In the genomic region with DNA sequence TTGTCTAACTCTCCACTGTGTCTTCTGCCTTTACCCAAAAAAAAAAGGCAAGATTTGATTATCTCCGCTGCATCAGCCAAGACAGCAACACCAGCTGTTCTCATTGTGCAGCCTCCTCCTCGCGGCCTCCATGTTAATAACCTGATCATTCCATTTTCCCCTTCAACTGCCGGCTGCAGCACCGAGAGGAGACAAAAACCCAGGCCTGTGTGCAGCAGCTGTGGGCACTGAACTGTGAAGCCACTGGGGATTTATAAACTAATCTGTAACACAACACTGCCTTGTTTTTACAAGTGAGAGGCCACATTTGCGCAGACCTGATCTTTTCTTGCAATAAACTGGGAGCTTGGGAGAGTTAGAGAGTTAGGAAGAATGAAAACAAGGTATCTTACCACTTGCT, we compare ENCODE assay signal across 9 mouse cellular contexts.
DNase-seq lines count a peak whose midpoint lies in the region; ATAC-seq lines count a peak whose summit lies in the region.
"Had no signal": no experiment of that assay in that cellular context is flagged by ENCODE, and none has a peak within 500 bp of the region (broad histone marks: within the 10 kb centered on the region; RNA-seq: fewer than 3 reads in every experiment).

No protein-coding gene starts in this region.

- no peak overlapping the region for H3K4me3 ChIP-seq in hindbrain, embryonic 11.5 days (ENCODE audit: low read depth, low read length)
- no peak overlapping the region for H3K4me3 ChIP-seq in liver, embryonic 11.5 days (ENCODE audit: low read depth, low read length)
- H3K4me3 ChIP-seq: megakaryocyte, embryonic 14.5 days had no signal

- H3K36me3 ChIP-seq in hindbrain, embryonic 11.5 days (ENCODE audit: control insufficient read depth, insufficient read depth, low read length), result no peaks in the 10 kb centered on the region
- H3K36me3 ChIP-seq in splenic B cell, adult 2 months (ENCODE audit: control insufficient read depth, insufficient read depth, low read length, poor library complexity, severe bottlenecking), result no peaks in the 10 kb centered on the region
- no peaks in the 10 kb centered on the region for H3K36me3 ChIP-seq in liver, embryonic 11.5 days (ENCODE audit: control insufficient read depth, insufficient read depth, low read length)

- intact Hi-C loops in left cerebral cortex, postnatal 4 days (cut with DNase I), result no loop called here
- intact Hi-C loops in left cerebral cortex, postnatal 10 days (cut with DNase I), result no loop called here

- H3K9ac ChIP-seq in hindbrain, embryonic 11.5 days (ENCODE audit: low read depth, low read length), result no peak overlapping the region
- no peak overlapping the region for H3K9ac ChIP-seq in liver, embryonic 11.5 days (ENCODE audit: low read depth, low read length)

- peaks cover 8% of the 10 kb centered on the region for H3K4me1 ChIP-seq in hindbrain, embryonic 11.5 days (replicated peaks; ENCODE audit: control insufficient read depth, insufficient read depth, low read length)
- no peaks in the 10 kb centered on the region for H3K4me1 ChIP-seq in liver, embryonic 11.5 days (replicated peaks; ENCODE audit: control insufficient read depth, insufficient read depth, low read length)
- H3K4me1 ChIP-seq: megakaryocyte, embryonic 14.5 days had no signal

- H3K27ac ChIP-seq in hindbrain, embryonic 11.5 days (ENCODE audit: low read depth, low read length), result peak overlapping the region; percentile 71
- H3K27ac ChIP-seq in liver, embryonic 11.5 days (ENCODE audit: low read depth, low read length), result no peak overlapping the region

- 14% methylated on average over 6 of the region's 6 CpGs for WGBS in hindbrain, embryonic 11.5 days
- WGBS in liver, embryonic 11.5 days, result 78% methylated on average over 6 of the region's 6 CpGs

- no peaks in the 10 kb centered on the region for H3K9me3 ChIP-seq in hindbrain, embryonic 11.5 days (ENCODE audit: control insufficient read depth, low read length)
- no peaks in the 10 kb centered on the region for H3K9me3 ChIP-seq in liver, embryonic 11.5 days (ENCODE audit: control insufficient read depth, low read length)

- ATAC-seq in hindbrain, embryonic 11.5 days (ENCODE audit: low FRiP score), result peak; percentile 88
- no peak for ATAC-seq in liver, embryonic 11.5 days (replicated peaks; ENCODE audit: low FRiP score)

- no peaks in the 10 kb centered on the region for H3K27me3 ChIP-seq in hindbrain, embryonic 11.5 days (ENCODE audit: control insufficient read depth, insufficient read depth, low read length)
- H3K27me3 ChIP-seq in splenic B cell, adult 2 months (ENCODE audit: control insufficient read depth, insufficient read depth, low read length, poor library complexity, severe bottlenecking), result no peaks in the 10 kb centered on the region
- no peaks in the 10 kb centered on the region for H3K27me3 ChIP-seq in liver, embryonic 11.5 days (replicated peaks; ENCODE audit: control insufficient read depth, insufficient read depth, low read length)
- H3K27me3 ChIP-seq: megakaryocyte, embryonic 14.5 days had no signal

- DNase-seq in left cerebral cortex, postnatal 4 days, result peak; percentile 80
- no peak for DNase-seq in left cerebral cortex, postnatal 10 days (ENCODE audit: extremely low spot score in 1 of 2, low spot score in 2 of 2)
- peak; percentile 79 for DNase-seq in hindbrain, embryonic 11.5 days (ENCODE audit: low spot score)
- DNase-seq in mesoderm, embryonic 11.5 days (ENCODE audit: low read depth, low spot score), result peak; percentile 73
- peak; percentile 38 for DNase-seq in splenic B cell, adult 2 months (ENCODE audit: low read depth, low spot score)
- DNase-seq in layer of hippocampus, adult 11-12 months (ENCODE audit: low spot score), result no peak
- no peak for DNase-seq in liver, embryonic 11.5 days (ENCODE audit: low spot score)
- DNase-seq in cerebellum, adult 9-10 months, result no peak

- H3K4me2 ChIP-seq in hindbrain, embryonic 11.5 days (replicated peaks; ENCODE audit: low read depth, low read length), result no peak overlapping the region
- H3K4me2 ChIP-seq in liver, embryonic 11.5 days, result no peak overlapping the region

Comparison
In these comparisons a context has a peak if more than half of its experiments do, and no peak if none do; other contexts are left out.
1. DNase-seq: peak in left cerebral cortex, postnatal 4 days (single experiment), hindbrain, embryonic 11.5 days (single experiment), mesoderm, embryonic 11.5 days (single experiment) and splenic B cell, adult 2 months (single experiment); none in left cerebral cortex, postnatal 10 days (0 of 2), layer of hippocampus, adult 11-12 months (single experiment), liver, embryonic 11.5 days (single experiment) and cerebellum, adult 9-10 months (single experiment).